1 mouse cellular context compared by ENCODE assay signal in genomic region chr2:144599831-144600687, GRCm38 (mm10).
TF ChIP-seq lines count a peak whose summit lies in the region.

TSS of gene Dtd1 (plus strand) at chr2:144599897.

TF ChIP-seq in CH12.LX, 34 proteins besides CTCF, POLR2A, EP300 and RAD21 (continued from another document):
- no peak for TF ChIP-seq USF1 (IDR thresholded peaks at IDR 0.05; ENCODE audit: low read depth, low read length)
- no peak for TF ChIP-seq CHD2 (IDR thresholded peaks at IDR 0.05; ENCODE audit: low read length)
- no peak; the same call in 1 of the 2 replicates for TF ChIP-seq UBTF (IDR thresholded peaks at IDR 0.05; ENCODE audit: low read depth, low read length)
- TF ChIP-seq ELF1 (IDR thresholded peaks at IDR 0.05; ENCODE audit: low read depth, low read length), result peak; percentile 81
- 0 out of 2 replicates have a peak, but pooled peaks have one; percentile 40 for TF ChIP-seq MEF2A (IDR thresholded peaks at IDR 0.05; ENCODE audit: borderline replicate concordance, low read depth, low read length)
- peak; percentile 92 for TF ChIP-seq NELFE (IDR thresholded peaks at IDR 0.05; ENCODE audit: low read depth, low read length)
- peak; percentile 69 for TF ChIP-seq MXI1 (IDR thresholded peaks at IDR 0.05; ENCODE audit: low read depth, low read length)
- TF ChIP-seq MAX (IDR thresholded peaks at IDR 0.05; ENCODE audit: low read length), result peak; percentile 76
- TF ChIP-seq CHD1 (IDR thresholded peaks at IDR 0.05; ENCODE audit: low read depth, low read length), result no peak
- TF ChIP-seq RCOR1 (conservative IDR thresholded peaks at IDR 0.05; ENCODE audit: low read depth, low read length), result no peak
- no peak for TF ChIP-seq ZC3H11A (IDR thresholded peaks at IDR 0.05; ENCODE audit: low read depth, low read length)
- peak; percentile 65; the same call in 1 of the 2 replicates for TF ChIP-seq MYC (IDR thresholded peaks at IDR 0.05; ENCODE audit: low read depth, low read length)
- TF ChIP-seq SMC3 (IDR thresholded peaks at IDR 0.05; ENCODE audit: low read depth, low read length), result peak; percentile 34; the same call in 1 of the 2 replicates
- no peak for TF ChIP-seq USF2 (conservative IDR thresholded peaks at IDR 0.05; ENCODE audit: low read depth, low read length)
- no peak for TF ChIP-seq ZKSCAN1 (IDR thresholded peaks at IDR 0.05; ENCODE audit: borderline replicate concordance, low read depth, low read length)
- peak; percentile 69; the same call in 1 of the 2 replicates for TF ChIP-seq ZMIZ1 (IDR thresholded peaks at IDR 0.05; ENCODE audit: low read depth, low read length)
- TF ChIP-seq POLR2AphosphoS2 (IDR thresholded peaks at IDR 0.05; ENCODE audit: low read depth, low read length), result peak; percentile 59; the same call in 1 of the 2 replicates
- TF ChIP-seq ETS1 (conservative IDR thresholded peaks at IDR 0.05; ENCODE audit: low read depth, low read length), result no peak; the same call in 1 of the 2 replicates
- TF ChIP-seq IRF4 (IDR thresholded peaks at IDR 0.05; ENCODE audit: low read depth, low read length), result peak; percentile 12; the same call in 1 of the 2 replicates
- no peak for TF ChIP-seq JUND (conservative IDR thresholded peaks at IDR 0.05; ENCODE audit: low read depth, low read length)
- no peak for TF ChIP-seq JUN (IDR thresholded peaks at IDR 0.05; ENCODE audit: insufficient read depth, low read depth, low read length)
- TF ChIP-seq ZNF384 (IDR thresholded peaks at IDR 0.05; ENCODE audit: low read depth, low read length), result no peak
- no peak for TF ChIP-seq PAX5 (IDR thresholded peaks at IDR 0.05; ENCODE audit: low read length)
